Mouse (Mus musculus) lung, postnatal 25 days (tissue): ENCODE results near the gene Ppp1r13b.

Source experiments
- DNase-seq: peaks from one replicate; pipeline ENCODE4 v3.0.0; 2022; ENCODE audit warnings: low spot score

Ppp1r13b gene

GRCm38 (mm10) chr12:111878213-111878612 is 29.7 kb downstream of the Ppp1r13b start:
- DNase-seq = peak; percentile 82

- DNase-seq = no peak
Measured at GRCm38 (mm10) chr12:111875499-111875898, 32.4 kb downstream of the Ppp1r13b start.

- no peak for DNase-seq
Measured at GRCm38 (mm10) chr12:111874601-111875140, 33.2 kb downstream of the Ppp1r13b start.

- no peak for DNase-seq
Measured at GRCm38 (mm10) chr12:111872079-111872478, 35.8 kb downstream of the Ppp1r13b start.

GRCm38 (mm10) chr12:111870811-111871210 is 37.1 kb downstream of the Ppp1r13b start:
- no peak for DNase-seq

- no peak for DNase-seq
Measured at GRCm38 (mm10) chr12:111869806-111870205, 38.1 kb downstream of the Ppp1r13b start.

GRCm38 (mm10) chr12:111864206-111864824 is 43.6 kb downstream of the Ppp1r13b start:
- DNase-seq = no peak

GRCm38 (mm10) chr12:111855448-111855847 is 52.5 kb downstream of the Ppp1r13b start:
- DNase-seq = no peak

- no peak for DNase-seq
Measured at GRCm38 (mm10) chr12:111853546-111853945, 54.4 kb downstream of the Ppp1r13b start.

- DNase-seq = peak; percentile 28
Measured at GRCm38 (mm10) chr12:111853011-111853436, 54.9 kb downstream of the Ppp1r13b start.

- no peak for DNase-seq
Measured at GRCm38 (mm10) chr12:111851745-111852144, 56.2 kb downstream of the Ppp1r13b start.

GRCm38 (mm10) chr12:111851235-111851634 is 56.7 kb downstream of the Ppp1r13b start:
- DNase-seq = no peak

- no peak for DNase-seq
Measured at GRCm38 (mm10) chr12:111848300-111848798, 59.6 kb downstream of the Ppp1r13b start.

- no peak for DNase-seq
Measured at GRCm38 (mm10) chr12:111846815-111847214, 61.1 kb downstream of the Ppp1r13b start.

GRCm38 (mm10) chr12:111845953-111846352 is 62.0 kb downstream of the Ppp1r13b start:
- no peak for DNase-seq

- DNase-seq = no peak
Measured at GRCm38 (mm10) chr12:111843470-111843869, 64.4 kb downstream of the Ppp1r13b start.

GRCm38 (mm10) chr12:111842565-111843433 is 65.1 kb downstream of the Ppp1r13b start:
- DNase-seq = no peak

GRCm38 (mm10) chr12:111833457-111833856 is 74.5 kb downstream of the Ppp1r13b start:
- DNase-seq = no peak

- DNase-seq = no peak
Measured at GRCm38 (mm10) chr12:111832643-111833042, 75.3 kb downstream of the Ppp1r13b start.

GRCm38 (mm10) chr12:111830375-111830774 is 77.5 kb downstream of the Ppp1r13b start:
- no peak for DNase-seq

GRCm38 (mm10) chr12:111829954-111830353 is 78.0 kb downstream of the Ppp1r13b start:
- no peak for DNase-seq

- DNase-seq = no peak
Measured at GRCm38 (mm10) chr12:111829447-111829846, 78.5 kb downstream of the Ppp1r13b start.

GRCm38 (mm10) chr12:111827556-111827955 is 80.4 kb downstream of the Ppp1r13b start:
- DNase-seq = no peak
